Mouse (Mus musculus): ENCODE measurements around the gene Xpo4. TPM values are rescaled to one million over a fixed set of nuclear protein-coding genes. Genes with fewer than 3 reads are reported as not detected.

The Xpo4 gene
- 12.4 and 20.2 TPM in 2 replicates for polyA plus RNA-seq (2012; rRNA removed)

DNA sequence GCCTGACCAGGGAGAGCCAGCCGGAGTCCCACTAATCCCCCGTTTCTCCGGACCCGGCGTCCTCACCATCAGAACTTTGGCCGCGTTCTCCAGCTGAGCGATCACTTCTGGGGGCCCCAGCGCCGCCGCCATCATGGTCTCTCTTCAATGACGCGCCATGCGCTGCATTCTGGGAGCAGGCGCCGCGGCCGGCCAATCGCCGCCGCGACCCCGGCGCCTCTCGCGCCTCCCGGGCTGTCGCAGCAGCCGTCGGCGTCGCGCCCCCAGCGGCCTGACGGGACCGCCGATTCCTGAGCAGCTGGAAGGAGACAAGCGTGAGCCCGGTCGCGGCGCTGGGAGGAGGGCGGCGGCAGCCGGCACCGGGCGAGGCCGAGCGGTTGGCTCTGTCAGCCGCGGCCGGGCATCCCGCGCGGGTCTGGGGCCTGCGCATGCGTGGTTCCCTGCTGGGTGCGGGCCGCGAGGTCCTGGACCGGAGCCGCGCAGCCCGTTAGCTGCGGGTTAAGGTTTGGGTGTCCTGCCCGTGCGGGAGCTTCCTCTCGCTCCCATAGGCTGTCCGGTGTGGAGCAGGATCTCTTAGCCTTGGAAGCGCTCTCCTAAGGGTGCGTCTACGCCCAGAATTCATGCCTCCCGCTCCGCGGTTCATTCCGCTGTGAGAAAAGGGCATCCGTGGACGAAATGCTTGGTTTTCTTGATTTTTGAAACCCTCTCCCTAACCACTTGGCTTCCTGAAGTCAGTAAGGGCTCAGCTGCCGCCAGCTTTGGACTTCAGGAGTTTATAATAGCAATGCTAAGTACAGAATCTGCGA, at the start of gene Xpo4:
Xpo4 (minus strand) TSS at position 609 of the 806 bp plus-strand sequence.

DNA sequence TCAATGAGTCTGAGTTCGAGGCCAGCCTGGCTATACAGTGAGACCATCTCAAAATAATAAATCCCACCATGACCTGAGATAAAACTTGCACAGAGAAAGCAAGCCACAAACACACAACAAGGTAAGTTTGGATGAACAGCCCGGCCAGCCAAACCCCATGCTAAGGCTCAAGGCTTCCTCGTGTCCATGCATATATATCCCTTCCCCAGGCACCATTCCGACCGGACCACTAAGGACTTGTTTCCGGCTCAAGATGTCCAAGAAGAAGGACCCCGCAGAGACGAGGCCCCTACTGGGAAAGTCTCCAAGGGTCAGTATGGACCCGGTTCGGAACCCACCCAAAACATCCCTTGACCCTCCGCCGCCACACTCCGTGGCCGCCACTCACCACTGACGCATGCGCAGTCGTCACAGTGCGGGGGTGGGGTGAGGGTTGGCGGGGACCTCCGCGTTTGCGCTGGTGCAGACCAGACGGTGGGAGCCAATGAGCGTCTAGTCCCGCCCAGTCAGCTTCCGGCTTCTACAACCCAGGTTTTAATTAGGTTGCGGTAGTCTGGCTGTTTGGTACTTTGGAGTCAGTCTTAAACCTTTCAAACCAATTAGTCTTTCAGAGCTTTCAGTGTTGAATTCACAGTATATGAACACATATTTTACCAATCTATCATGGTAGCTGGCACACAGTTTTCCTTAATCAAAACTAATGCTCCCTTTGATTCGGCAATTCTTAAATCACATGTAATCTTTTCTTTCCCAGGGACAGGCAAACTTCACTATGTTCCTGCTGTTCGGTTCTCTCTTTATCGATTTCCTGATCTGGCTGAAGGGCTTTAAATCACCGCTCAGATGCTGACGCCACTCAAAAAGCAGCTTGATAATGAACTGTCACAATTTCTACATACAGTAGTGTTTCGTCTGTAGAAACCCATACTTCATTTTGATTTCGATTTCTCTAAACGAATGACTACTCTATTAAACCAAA, 93.8 kb downstream of the Xpo4 start, which contains the start of gene Eef1akmt1:
Eef1akmt1 (minus strand) TSS at position 458 of the 979 bp plus-strand sequence.

Other genes starting within 250 kb of the Xpo4 start
- 17.4 and 23.2 TPM in 2 replicates for gene Ift88, start 241.4 kb downstream of the Xpo4 start, polyA plus RNA-seq (2012; rRNA removed)
- 3.1 and 5.6 TPM in 2 replicates for gene Il17d, start 140.7 kb downstream of the Xpo4 start, polyA plus RNA-seq (2012; rRNA removed)
- gene Eef1akmt1, start 93.8 kb downstream of the Xpo4 start, polyA plus RNA-seq (2012; rRNA removed), result 29.9 and 45.8 TPM in 2 replicates
- gene Gm49361, start 80.7 kb upstream of the Xpo4 start, polyA plus RNA-seq (2012; rRNA removed), result 0.02 and 0.04 TPM in 2 replicates
- gene Lats2, start 93.0 kb upstream of the Xpo4 start, polyA plus RNA-seq (2012; rRNA removed), result 13.1 and 19.3 TPM in 2 replicates
- gene Sap18, start 132.8 kb upstream of the Xpo4 start, polyA plus RNA-seq (2012; rRNA removed), result 53.2 and 109 TPM in 2 replicates
- 22.7 and 24.1 TPM in 2 replicates for gene Ska3, start 160.8 kb upstream of the Xpo4 start, polyA plus RNA-seq (2012; rRNA removed)
- gene Mrpl57, start 160.8 kb upstream of the Xpo4 start, polyA plus RNA-seq (2012; rRNA removed), result 48.4 and 60.5 TPM in 2 replicates
- gene Zdhhc20, start 224.8 kb upstream of the Xpo4 start, polyA plus RNA-seq (2012; rRNA removed), result 15.5 and 34.0 TPM in 2 replicates